Mouse (Mus musculus) liver, embryonic 13.5 days (tissue): ENCODE results near the gene Smok3a. TPM values are rescaled to one million over a fixed set of nuclear protein-coding genes. Genes with fewer than 3 reads are reported as not detected.
"Not testable (repeated sequence)": the region's sequence is repeated elsewhere in the genome, so short reads cannot be mapped to it uniquely, and the experiment has no call there.

ENCODE experiments used
- ATAC-seq: fragments of 200-750 bp; cut with Nextera tagmentation; 2 replicates; pipeline ENCODE4 v1.8.0; 2017; ENCODE audit warnings: low read depth, mild to moderate bottlenecking, moderate number of reproducible peaks, moderate library complexity
- DNase-seq: peaks from one replicate; pipeline ENCODE4 v3.0.0; 2022
- H3K27ac ChIP-seq: fragments of 300-500 bp; sonication (generic); 2 replicates; pipeline ENCODE4 v1.5.1; 2015; ENCODE audit warnings: moderate library complexity, mild to moderate bottlenecking, inconsistent platforms
- H3K27me3 ChIP-seq: fragments of 300-500 bp; sonication (generic); 2 replicates; pipeline ENCODE4 v1.6.1; 2015; ENCODE audit warnings: mild to moderate bottlenecking, inconsistent platforms
- H3K36me3 ChIP-seq: fragments of 300-500 bp; sonication (generic); 2 replicates; pipeline ENCODE4 v1.6.1; 2015; ENCODE audit warnings: mild to moderate bottlenecking, inconsistent platforms
- H3K4me1 ChIP-seq: fragments of 300-500 bp; sonication (generic); replicated peaks from 2 replicates; pipeline ENCODE4 v1.6.1; 2015; ENCODE audit warnings: inconsistent platforms
- H3K4me2 ChIP-seq: fragments of 300-500 bp; sonication (generic); 2 replicates; pipeline ENCODE4 v1.6.1; 2015; ENCODE audit warnings: inconsistent platforms, mild to moderate bottlenecking, moderate library complexity
- H3K4me3 ChIP-seq: fragments of 300-500 bp; sonication (generic); replicated peaks from 2 replicates; pipeline ENCODE4 v1.5.1; 2015; ENCODE audit warnings: mild to moderate bottlenecking, inconsistent platforms
- H3K9ac ChIP-seq: fragments of 300-500 bp; sonication (generic); 2 replicates; pipeline ENCODE4 v1.6.1; 2015; ENCODE audit warnings: mild to moderate bottlenecking, inconsistent platforms
- H3K9me3 ChIP-seq: fragments of 300-500 bp; sonication (generic); replicated peaks from 2 replicates; pipeline ENCODE4 v1.6.1; 2016; ENCODE audit warnings: inconsistent platforms
- WGBS: fragments of 180-500 bp; shearing (Covaris S2); methylation state at CpG from one replicate; pipeline ENCODE4 v1.1.7; 2015; ENCODE audit not compliant: insufficient replicate concordance; 5-methylcytosine and 5-hydroxymethylcytosine counted together
- polyA plus RNA-seq: library from polyadenylated mRNA; unstranded; fragments of >200 nt; fragmentation: Nextera tagmentation; extraction: Ambion mirVana; gene quantifications from 2 replicates; pipeline ENCODE4 v1.2.1, GENCODE M21; 2015

The Smok3a gene
- polyA plus RNA-seq, 1 experiment from 2014 or later: not detected

- Histone ChIP-seq H3K4me2 (no peak overlapping the region), H3K9ac (no peak overlapping the region), H3K27me3 (no peaks in the 10 kb centered on the region), H3K9me3 (no peaks in the 10 kb centered on the region), H3K4me3 (no peak overlapping the region), H3K36me3 (no peaks in the 10 kb centered on the region), H3K4me1 (no peaks in the 10 kb centered on the region), H3K27ac (no peak overlapping the region)
- ATAC-seq: no peak
- no peak for DNase-seq
Observed at GRCm38 (mm10) chr5:138016997-138017396, 4.1 kb upstream of the Smok3a start.

- H3K4me1 ChIP-seq, H3K27ac ChIP-seq, H3K36me3 ChIP-seq, H3K4me2 ChIP-seq, H3K9me3 ChIP-seq, H3K27me3 ChIP-seq, DNase-seq, H3K4me3 ChIP-seq, ATAC-seq, H3K9ac ChIP-seq: not testable (repeated sequence)
- 68% methylated on average over 4 of the region's 4 CpGs for WGBS
Observed at GRCm38 (mm10) chr5:138019577-138019976, 1.5 kb upstream of the Smok3a start.

GRCm38 (mm10) chr5:138052894-138053293, 31.8 kb downstream of the Smok3a start, which contains the start of gene Smok3c:
Smok3c (plus strand) TSS chr5:138053194.
- H3K4me2 ChIP-seq, ATAC-seq, H3K9me3 ChIP-seq, H3K4me3 ChIP-seq, H3K27me3 ChIP-seq, DNase-seq, H3K9ac ChIP-seq, H3K4me1 ChIP-seq, H3K27ac ChIP-seq, H3K36me3 ChIP-seq: not testable (repeated sequence)
- WGBS: no CpG with 5 or more reads among the region's 5 CpGs

GRCm38 (mm10) chr5:138073803-138074202, 52.7 kb downstream of the Smok3a start:
- 77% methylated on average over 4 of the region's 4 CpGs for WGBS

GRCm38 (mm10) chr5:138075684-138076083, 54.6 kb downstream of the Smok3a start:
- ATAC-seq (no peak), DNase-seq (no peak)
- H3K4me2 ChIP-seq: no peak overlapping the region
- no peaks in the 10 kb centered on the region for H3K4me1 ChIP-seq
- no peak overlapping the region for H3K9ac ChIP-seq
- no peaks in the 10 kb centered on the region for H3K27me3 ChIP-seq
- H3K27ac ChIP-seq: no peak overlapping the region
- H3K4me3 ChIP-seq: no peak overlapping the region
- no peaks in the 10 kb centered on the region for H3K36me3 ChIP-seq
- 52% methylated on average over 3 of the region's 3 CpGs for WGBS
- H3K9me3 ChIP-seq: no peaks in the 10 kb centered on the region

More at GRCm38 (mm10) chr5:138073803-138074202, 52.7 kb downstream of the Smok3a start:
- DNase-seq (no peak), ATAC-seq (no peak)
- Histone ChIP-seq H3K27ac (no peak overlapping the region), H3K4me3 (no peak overlapping the region), H3K36me3 (no peaks in the 10 kb centered on the region), H3K27me3 (no peaks in the 10 kb centered on the region), H3K4me2 (no peak overlapping the region), H3K4me1 (no peaks in the 10 kb centered on the region), H3K9ac (no peak overlapping the region), H3K9me3 (no peaks in the 10 kb centered on the region)

GRCm38 (mm10) chr5:138076148-138076547, 55.1 kb downstream of the Smok3a start:
- no peaks in the 10 kb centered on the region for H3K36me3 ChIP-seq

GRCm38 (mm10) chr5:138080456-138080855, 59.4 kb downstream of the Smok3a start:
- WGBS: 79% methylated on average over 5 of the region's 5 CpGs
- no peak for DNase-seq

More at GRCm38 (mm10) chr5:138076148-138076547, 55.1 kb downstream of the Smok3a start:
- no peak overlapping the region for H3K4me2 ChIP-seq
- DNase-seq (no peak), ATAC-seq (no peak)
- no peak overlapping the region for H3K27ac ChIP-seq
- no peaks in the 10 kb centered on the region for H3K9me3 ChIP-seq
- H3K4me1 ChIP-seq: no peaks in the 10 kb centered on the region
- H3K4me3 ChIP-seq: no peak overlapping the region
- WGBS: 41% methylated on average over 2 of the region's 2 CpGs
- no peak overlapping the region for H3K9ac ChIP-seq
- H3K27me3 ChIP-seq: no peaks in the 10 kb centered on the region

GRCm38 (mm10) chr5:138081446-138081845, 60.4 kb downstream of the Smok3a start:
- no peak overlapping the region for H3K9ac ChIP-seq
- 70% methylated on average over 9 of the region's 9 CpGs for WGBS
- no peaks in the 10 kb centered on the region for H3K27me3 ChIP-seq
- DNase-seq: no peak
- no peak for ATAC-seq
- H3K36me3 ChIP-seq: no peaks in the 10 kb centered on the region
- H3K4me1 ChIP-seq: peaks cover 24% of the 10 kb centered on the region
- H3K4me3 ChIP-seq: no peak overlapping the region
- no peaks in the 10 kb centered on the region for H3K9me3 ChIP-seq
- no peak overlapping the region for H3K27ac ChIP-seq
- H3K4me2 ChIP-seq: no peak overlapping the region

More at GRCm38 (mm10) chr5:138080456-138080855, 59.4 kb downstream of the Smok3a start:
- ATAC-seq: no peak
- Histone ChIP-seq H3K36me3 (no peaks in the 10 kb centered on the region), H3K4me2 (no peak overlapping the region), H3K4me3 (no peak overlapping the region), H3K4me1 (peaks cover 15% of the 10 kb centered on the region), H3K9ac (no peak overlapping the region), H3K9me3 (no peaks in the 10 kb centered on the region), H3K27ac (no peak overlapping the region), H3K27me3 (no peaks in the 10 kb centered on the region)

GRCm38 (mm10) chr5:138083318-138083900, 62.3 kb downstream of the Smok3a start:
- Histone ChIP-seq H3K36me3 (peaks cover 15% of the 10 kb centered on the region), H3K9ac (no peak overlapping the region), H3K27me3 (no peaks in the 10 kb centered on the region), H3K4me1 (peaks cover 44% of the 10 kb centered on the region), H3K4me3 (no peak overlapping the region), H3K4me2 (0 out of 2 replicates have a peak overlapping the region, but pooled peaks have one; percentile 80), H3K27ac (peak overlapping the region; percentile 83; the same call in 1 of the 2 replicates), H3K9me3 (no peaks in the 10 kb centered on the region)
- DNase-seq (no peak), ATAC-seq (no peak)
- 58% methylated on average over 2 of the region's 2 CpGs for WGBS

GRCm38 (mm10) chr5:138083936-138084335, 62.9 kb downstream of the Smok3a start:
- Histone ChIP-seq H3K36me3 (peaks cover 15% of the 10 kb centered on the region), H3K27ac (peak overlapping the region; percentile 83), H3K4me2 (peak overlapping the region; percentile 80; the same call in 1 of the 2 replicates), H3K9ac (no peak overlapping the region), H3K4me1 (peaks cover 49% of the 10 kb centered on the region), H3K9me3 (no peaks in the 10 kb centered on the region), H3K4me3 (no peak overlapping the region), H3K27me3 (no peaks in the 10 kb centered on the region)
- DNase-seq: no peak
- WGBS: 76% methylated on average over 2 of the region's 2 CpGs
- ATAC-seq: no peak
